Comparison of ENCODE assay signal across 9 mouse cellular contexts in genomic region chr17:48538328-48538727, GRCm38 (mm10).
DNase-seq lines count a peak whose midpoint lies in the region; ATAC-seq and TF ChIP-seq lines count a peak whose summit lies in the region.
"Had no signal": no experiment of that assay in that cellular context is flagged by ENCODE, and none has a peak within 500 bp of the region (broad histone marks: within the 10 kb centered on the region; RNA-seq: fewer than 3 reads in every experiment).

No protein-coding gene starts in this region.

- H3K4me1 ChIP-seq in hindbrain, embryonic 11.5 days (replicated peaks; ENCODE audit: control insufficient read depth, insufficient read depth, low read length): no peaks in the 10 kb centered on the region
- peaks cover 15% of the 10 kb centered on the region for H3K4me1 ChIP-seq in hindbrain, embryonic 13.5 days (replicated peaks)
- H3K4me1 ChIP-seq in embryonic facial prominence, embryonic 10.5 days: 0 out of 2 replicates have a peak, but pooled peaks cover 3% of the 10 kb centered on the region
- H3K4me1 ChIP-seq in stomach, postnatal 0 days (replicated peaks; ENCODE audit: control insufficient read depth, insufficient read depth): no peaks in the 10 kb centered on the region

- H3K36me3 ChIP-seq in hindbrain, embryonic 11.5 days (ENCODE audit: control insufficient read depth, insufficient read depth, low read length): no peaks in the 10 kb centered on the region
- H3K36me3 ChIP-seq in hindbrain, embryonic 13.5 days: no peaks in the 10 kb centered on the region
- no peaks in the 10 kb centered on the region for H3K36me3 ChIP-seq in embryonic facial prominence, embryonic 10.5 days (replicated peaks)
- no peaks in the 10 kb centered on the region for H3K36me3 ChIP-seq in stomach, postnatal 0 days (ENCODE audit: control insufficient read depth, insufficient read depth, low read length)
- H3K36me3 ChIP-seq: limb, embryonic 12.5 days had no signal

- no peak overlapping the region for H3K4me2 ChIP-seq in hindbrain, embryonic 11.5 days (replicated peaks; ENCODE audit: low read depth, low read length)
- H3K4me2 ChIP-seq in hindbrain, embryonic 13.5 days: no peak overlapping the region
- no peak overlapping the region for H3K4me2 ChIP-seq in stomach, postnatal 0 days (replicated peaks; ENCODE audit: low read depth)
- H3K4me2 ChIP-seq: limb, embryonic 12.5 days had no signal

- TF ChIP-seq CTCF in stomach, postnatal 0 days (IDR thresholded peaks at IDR 0.05; ENCODE audit: low read depth): peak; percentile 75

- no peaks in the 10 kb centered on the region for H3K27me3 ChIP-seq in hindbrain, embryonic 11.5 days (ENCODE audit: control insufficient read depth, insufficient read depth, low read length)
- no peaks in the 10 kb centered on the region for H3K27me3 ChIP-seq in hindbrain, embryonic 13.5 days
- no peaks in the 10 kb centered on the region for H3K27me3 ChIP-seq in embryonic facial prominence, embryonic 10.5 days (replicated peaks; ENCODE audit: low read depth, poor library complexity, severe bottlenecking)
- H3K27me3 ChIP-seq in stomach, postnatal 0 days (ENCODE audit: control insufficient read depth, insufficient read depth, low read length): no peaks in the 10 kb centered on the region
- H3K27me3 ChIP-seq: limb, embryonic 12.5 days had no signal

- H3K4me3 ChIP-seq in hindbrain, embryonic 11.5 days (ENCODE audit: low read depth, low read length): no peak overlapping the region
- H3K4me3 ChIP-seq in hindbrain, embryonic 13.5 days: no peak overlapping the region
- no peak overlapping the region for H3K4me3 ChIP-seq in embryonic facial prominence, embryonic 10.5 days
- no peak overlapping the region for H3K4me3 ChIP-seq in stomach, postnatal 0 days (ENCODE audit: low read depth, low read length)
- H3K4me3 ChIP-seq: limb, embryonic 12.5 days had no signal

- no peak overlapping the region for H3K9ac ChIP-seq in hindbrain, embryonic 11.5 days (ENCODE audit: low read depth, low read length)
- H3K9ac ChIP-seq in hindbrain, embryonic 13.5 days: no peak overlapping the region
- no peak overlapping the region for H3K9ac ChIP-seq in stomach, postnatal 0 days (ENCODE audit: low read length)
- H3K9ac ChIP-seq: limb, embryonic 12.5 days had no signal

- no peak overlapping the region for H3K27ac ChIP-seq in hindbrain, embryonic 11.5 days (ENCODE audit: low read depth, low read length)
- H3K27ac ChIP-seq in hindbrain, embryonic 13.5 days: no peak overlapping the region
- H3K27ac ChIP-seq in embryonic facial prominence, embryonic 10.5 days (replicated peaks): no peak overlapping the region
- H3K27ac ChIP-seq in stomach, postnatal 0 days (replicated peaks): no peak overlapping the region
- H3K27ac ChIP-seq: limb, embryonic 12.5 days had no signal

- peak; percentile 66 for DNase-seq in hindbrain, embryonic 11.5 days (ENCODE audit: low spot score)
- DNase-seq in spleen, adult 12 weeks (ENCODE audit: low spot score): peak; percentile 23
- no peak for DNase-seq in spleen, postnatal 36 days (ENCODE audit: low spot score in 2 of 2)
- DNase-seq in embryonic facial prominence, embryonic 10.5 days (ENCODE audit: low spot score): peak; percentile 55
- peak; percentile 37 for DNase-seq in stomach, postnatal 0 days (ENCODE audit: low spot score)
- no peak for DNase-seq in yolk sac, embryonic 10.5 days (ENCODE audit: low spot score)
- no peak for DNase-seq in adrenal gland, adult 2 months

- H3K9me3 ChIP-seq in hindbrain, embryonic 11.5 days (ENCODE audit: control insufficient read depth, low read length): no peaks in the 10 kb centered on the region
- no peaks in the 10 kb centered on the region for H3K9me3 ChIP-seq in hindbrain, embryonic 13.5 days
- H3K9me3 ChIP-seq in embryonic facial prominence, embryonic 10.5 days: no peaks in the 10 kb centered on the region
- H3K9me3 ChIP-seq in stomach, postnatal 0 days (ENCODE audit: control insufficient read depth, low read length): no peaks in the 10 kb centered on the region
- H3K9me3 ChIP-seq: limb, embryonic 12.5 days had no signal

- no peak for TF ChIP-seq EP300 in stomach, postnatal 0 days (optimal IDR thresholded peaks at IDR 0.05)

- no peak for ATAC-seq in hindbrain, embryonic 11.5 days (ENCODE audit: low FRiP score)
- ATAC-seq in hindbrain, embryonic 13.5 days (ENCODE audit: low FRiP score): no peak
- ATAC-seq in stomach, postnatal 0 days (ENCODE audit: low FRiP score, low TSS enrichment): no peak

- 82% methylated on average over 5 of the region's 5 CpGs for WGBS in hindbrain, embryonic 11.5 days
- 86% methylated on average over 5 of the region's 5 CpGs for WGBS in hindbrain, embryonic 13.5 days
- 81% methylated on average over 5 of the region's 5 CpGs for WGBS in embryonic facial prominence, embryonic 10.5 days
- 87% methylated on average over 5 of the region's 5 CpGs for WGBS in stomach, postnatal 0 days

Comparison
In these comparisons a context has a peak if more than half of its experiments do, and no peak if none do; other contexts are left out.
1. DNase-seq: peak in hindbrain, embryonic 11.5 days (single experiment), spleen, adult 12 weeks (single experiment), embryonic facial prominence, embryonic 10.5 days (single experiment) and stomach, postnatal 0 days (single experiment); none in spleen, postnatal 36 days (0 of 2), yolk sac, embryonic 10.5 days (single experiment) and adrenal gland, adult 2 months (single experiment).